Mouse (Mus musculus): ENCODE data around the gene Chdh. TPM values are rescaled to one million over a fixed set of nuclear protein-coding genes. Genes with fewer than 3 reads are reported as not detected.

Gene Chdh
- total and polyA plus RNA-seq, 3 experiments: not detected

GRCm38 (mm10) chr14:29987739-29988138, 21.1 kb upstream of the Chdh start:
- H3K36me3 ChIP-seq (replicated peaks in 1 of 2; ENCODE audit: control insufficient read depth in 1 of 2, insufficient read depth in 1 of 2, low read length in 1 of 2): peaks cover 89 to 99% of the 10 kb centered on the region in 2 experiments
- dilution Hi-C loops (cut with MboI; ENCODE audit: extremely low pct_ligation_motif_present, extremely low pct_unique_long_range_greater_than_20kb, low sequenced_read_pairs) (no loop called here), in situ Hi-C loops (cut with MboI; ENCODE audit: low pct_ligation_motif_present, low pct_unique_long_range_greater_than_20kb, low sequenced_read_pairs) (no loop called here)
- no peaks in the 10 kb centered on the region for H3K9me3 ChIP-seq (replicated peaks; ENCODE audit: low read length)
- DNase-seq (ENCODE audit: extremely low read depth): no peak
- H3K9ac ChIP-seq (ENCODE audit: insufficient read depth, low read depth): no peak overlapping the region
- no peaks in the 10 kb centered on the region for H3K27me3 ChIP-seq (replicated peaks)
- no peak overlapping the region for H3K4me2 ChIP-seq (ENCODE audit: insufficient read depth, low read depth, poor library complexity, severe bottlenecking)
- TF ChIP-seq JUN (IDR thresholded peaks at IDR 0.05; ENCODE audit: insufficient read depth, low read depth, low read length) (no peak), MEF2A (IDR thresholded peaks at IDR 0.05; ENCODE audit: borderline replicate concordance, low read depth, low read length) (no peak), ETS1 (conservative IDR thresholded peaks at IDR 0.05; ENCODE audit: low read depth, low read length) (no peak), GABPA (IDR thresholded peaks at IDR 0.05; ENCODE audit: insufficient replicate concordance, low read depth, low read length) (no peak), PAX5 (IDR thresholded peaks at IDR 0.05; ENCODE audit: low read length) (no peak), HCFC1 (IDR thresholded peaks at IDR 0.05; ENCODE audit: low read depth, low read length) (no peak), IRF4 (IDR thresholded peaks at IDR 0.05; ENCODE audit: low read depth, low read length) (no peak), MXI1 (IDR thresholded peaks at IDR 0.05; ENCODE audit: low read depth, low read length) (no peak), ELF1 (IDR thresholded peaks at IDR 0.05; ENCODE audit: low read depth, low read length) (no peak), MYC (IDR thresholded peaks at IDR 0.05; ENCODE audit: low read depth, low read length) (no peak), RCOR1 (conservative IDR thresholded peaks at IDR 0.05; ENCODE audit: low read depth, low read length) (no peak), CTCF (conservative IDR thresholded peaks at IDR 0.05 in 1 of 2, IDR thresholded peaks at IDR 0.05 in 1 of 2; ENCODE audit: low read depth in 2 of 2, low read length in 2 of 2) (no peak), MAFK (IDR thresholded peaks at IDR 0.05; ENCODE audit: insufficient replicate concordance, low read length) (no peak), TBP (conservative IDR thresholded peaks at IDR 0.05; ENCODE audit: low read depth, low read length) (no peak), EP300 (IDR thresholded peaks at IDR 0.05; ENCODE audit: low read length) (no peak), KAT2A (IDR thresholded peaks at IDR 0.05; ENCODE audit: insufficient replicate concordance, low read length) (no peak), BHLHE40 (IDR thresholded peaks at IDR 0.05; ENCODE audit: low read depth, low read length) (no peak), TCF12 (IDR thresholded peaks at IDR 0.05; ENCODE audit: low read depth, low read length) (no peak), MAZ (IDR thresholded peaks at IDR 0.05; ENCODE audit: low read depth, low read length) (no peak)
- no peak overlapping the region for H3K27ac ChIP-seq (ENCODE audit: insufficient read depth, low read depth)
- H3K79me2 ChIP-seq (replicated peaks; ENCODE audit: control insufficient read depth, extremely low read depth, insufficient read depth, poor library complexity, severe bottlenecking): no peaks in the 10 kb centered on the region
- H3K4me3 ChIP-seq (replicated peaks in 1 of 3; ENCODE audit: low read depth in 2 of 3, low read length in 2 of 3, poor library complexity in 1 of 3): no peak overlapping the region
- H3K4me1 ChIP-seq (ENCODE audit: control insufficient read depth in 1 of 2, insufficient read depth in 2 of 2): no peaks in the 10 kb centered on the region; a peak in 1 of 4 replicates

GRCm38 (mm10) chr14:29988337-29988736, 20.5 kb upstream of the Chdh start:
- Histone ChIP-seq H3K27ac (ENCODE audit: insufficient read depth, low read depth) (no peak overlapping the region), H3K9ac (ENCODE audit: insufficient read depth, low read depth) (no peak overlapping the region), H3K27me3 (replicated peaks) (no peaks in the 10 kb centered on the region), H3K4me1 (ENCODE audit: control insufficient read depth in 1 of 2, insufficient read depth in 2 of 2) (no peaks in the 10 kb centered on the region; a peak in 1 of 4 replicates), H3K4me3 (replicated peaks in 1 of 3; ENCODE audit: low read depth in 2 of 3, low read length in 2 of 3, poor library complexity in 1 of 3) (no peak overlapping the region), H3K36me3 (replicated peaks in 1 of 2; ENCODE audit: control insufficient read depth in 1 of 2, insufficient read depth in 1 of 2, low read length in 1 of 2) (peaks cover 91 to 100% of the 10 kb centered on the region in 2 experiments), H3K79me2 (replicated peaks; ENCODE audit: control insufficient read depth, extremely low read depth, insufficient read depth, poor library complexity, severe bottlenecking) (no peaks in the 10 kb centered on the region), H3K9me3 (replicated peaks; ENCODE audit: low read length) (no peaks in the 10 kb centered on the region), H3K4me2 (ENCODE audit: insufficient read depth, low read depth, poor library complexity, severe bottlenecking) (no peak overlapping the region)
- no peak for TF ChIP-seq PAX5 (IDR thresholded peaks at IDR 0.05; ENCODE audit: low read length)
- no peak for TF ChIP-seq UBTF (IDR thresholded peaks at IDR 0.05; ENCODE audit: low read depth, low read length)
- dilution Hi-C loops (cut with MboI; ENCODE audit: extremely low pct_ligation_motif_present, extremely low pct_unique_long_range_greater_than_20kb, low sequenced_read_pairs) (no loop called here), in situ Hi-C loops (cut with MboI; ENCODE audit: low pct_ligation_motif_present, low pct_unique_long_range_greater_than_20kb, low sequenced_read_pairs) (no loop called here)
- no peak for DNase-seq (ENCODE audit: extremely low read depth)

All from CH12.LX (cell line).